Mouse (Mus musculus): ENCODE measurements around the gene Car2.

Car2 gene

GRCm38 (mm10) chr3:14878749-14879223 is 7.3 kb upstream of the Car2 start:
- no peak for DNase-seq (ENCODE audit: low spot score)

GRCm38 (mm10) chr3:14879293-14879692 is 6.8 kb upstream of the Car2 start:
- no peak for DNase-seq (ENCODE audit: low spot score)

GRCm38 (mm10) chr3:14880277-14880676 is 5.8 kb upstream of the Car2 start:
- DNase-seq (ENCODE audit: low spot score): no peak

GRCm38 (mm10) chr3:14882005-14882404 is 4.1 kb upstream of the Car2 start:
- no peak for DNase-seq (ENCODE audit: low spot score)

GRCm38 (mm10) chr3:14882756-14883155 is 3.3 kb upstream of the Car2 start:
- DNase-seq (ENCODE audit: low spot score): no peak

- no peak for DNase-seq (ENCODE audit: low spot score)
Observed at GRCm38 (mm10) chr3:14884826-14885225, 1.2 kb upstream of the Car2 start.

GRCm38 (mm10) chr3:14887134-14887666 is 1.1 kb downstream of the Car2 start:
- no peak for DNase-seq (ENCODE audit: low spot score)

GRCm38 (mm10) chr3:14887686-14888295 is 1.7 kb downstream of the Car2 start:
- DNase-seq (ENCODE audit: low spot score): no peak

- DNase-seq (ENCODE audit: low spot score): no peak
Observed at GRCm38 (mm10) chr3:14888549-14888948, 2.5 kb downstream of the Car2 start.

- no peak for DNase-seq (ENCODE audit: low spot score)
Observed at GRCm38 (mm10) chr3:14889085-14889484, 3.0 kb downstream of the Car2 start.

- no peak for DNase-seq (ENCODE audit: low spot score)
Observed at GRCm38 (mm10) chr3:14889716-14890409, 3.8 kb downstream of the Car2 start.

GRCm38 (mm10) chr3:14892991-14893390 is 6.9 kb downstream of the Car2 start:
- DNase-seq (ENCODE audit: low spot score): no peak

- no peak for DNase-seq (ENCODE audit: low spot score)
Observed at GRCm38 (mm10) chr3:14893700-14894099, 7.6 kb downstream of the Car2 start.

- DNase-seq (ENCODE audit: low spot score): no peak
Observed at GRCm38 (mm10) chr3:14895333-14895732, 9.3 kb downstream of the Car2 start.

GRCm38 (mm10) chr3:14897770-14898169 is 11.7 kb downstream of the Car2 start:
- no peak for DNase-seq (ENCODE audit: low spot score)

GRCm38 (mm10) chr3:14903380-14903779 is 17.3 kb downstream of the Car2 start:
- DNase-seq (ENCODE audit: low spot score): no peak

- no peak for DNase-seq (ENCODE audit: low spot score)
Observed at GRCm38 (mm10) chr3:14904165-14904564, 18.1 kb downstream of the Car2 start.

- no peak for DNase-seq (ENCODE audit: low spot score)
Observed at GRCm38 (mm10) chr3:14907271-14907670, 21.2 kb downstream of the Car2 start.

- DNase-seq (ENCODE audit: low spot score): no peak
Observed at GRCm38 (mm10) chr3:14911992-14912582, 26.0 kb downstream of the Car2 start.

GRCm38 (mm10) chr3:14913774-14914173 is 27.7 kb downstream of the Car2 start:
- no peak for DNase-seq (ENCODE audit: low spot score)

- no peak for DNase-seq (ENCODE audit: low spot score)
Observed at GRCm38 (mm10) chr3:14915355-14915754, 29.3 kb downstream of the Car2 start.

GRCm38 (mm10) chr3:14917261-14917660 is 31.2 kb downstream of the Car2 start:
- DNase-seq (ENCODE audit: low spot score): no peak

GRCm38 (mm10) chr3:14944706-14945105 is 58.6 kb downstream of the Car2 start:
- no peak for DNase-seq (ENCODE audit: low spot score)
